Mouse (Mus musculus): ENCODE results near the gene Adamts20.

GRCm38 (mm10) chr15:94403018-94403417 is 62.2 kb downstream of the Adamts20 start:
- no peak for TF ChIP-seq POLR2A (IDR thresholded peaks at IDR 0.05; ENCODE audit: borderline replicate concordance, extremely low read depth, low read depth, low read length)
- TF ChIP-seq CTCF (IDR thresholded peaks at IDR 0.05; ENCODE audit: insufficient read depth, low read length), result no peak

Measured in lung, adult 2 months (tissue).